Comparison of ENCODE assay signal across 15 mouse cellular contexts in the genomic region with DNA sequence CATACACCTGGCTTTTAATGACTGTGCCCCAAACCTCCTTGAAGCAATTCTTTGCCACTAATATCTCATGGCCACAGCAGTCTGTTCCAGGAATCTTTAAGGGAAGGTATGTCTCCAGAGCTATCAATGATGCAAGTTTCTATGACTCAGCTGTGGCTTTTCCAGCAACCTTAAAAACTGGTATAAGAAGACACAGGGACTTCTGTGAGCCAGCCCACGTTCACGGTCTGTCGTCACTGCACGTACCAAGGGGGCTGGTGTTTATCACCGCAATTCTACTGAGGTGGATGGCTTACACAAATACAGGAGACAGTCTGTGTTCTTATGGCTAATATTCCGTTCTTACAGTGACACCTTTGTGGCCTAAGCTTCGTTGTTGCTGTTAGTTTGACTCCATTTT.
DNase-seq lines count a peak whose midpoint lies in the region; TF ChIP-seq lines count a peak whose summit lies in the region.
"Had no signal": no experiment of that assay in that cellular context is flagged by ENCODE, and none has a peak within 500 bp of the region (broad histone marks: within the 10 kb centered on the region; RNA-seq: fewer than 3 reads in every experiment).

No protein-coding gene starts in this region.

- intact Hi-C loops in left cerebral cortex, postnatal 36 days (cut with DNase I) = no loop called here

- TF ChIP-seq CTCF in brain, embryonic 14.5 days (IDR thresholded peaks at IDR 0.05; ENCODE audit: borderline replicate concordance, extremely low read depth, insufficient read depth, insufficient read length) = no peak

- peak; percentile 17 for DNase-seq in frontal cortex, postnatal 36 days (ENCODE audit: low spot score in 2 of 2)
- no peak for DNase-seq in frontal cortex, postnatal 25 days (ENCODE audit: low spot score in 2 of 2)
- DNase-seq in left cerebral cortex, postnatal 36 days (ENCODE audit: low spot score in 2 of 2) = peak; percentile 15 to 16
- DNase-seq in left cerebral cortex, adult 11 months (ENCODE audit: low spot score) = no peak
- DNase-seq in 416B (ENCODE audit: low read depth) = peak; percentile 23
- peak; percentile 11 for DNase-seq in brain, embryonic 14.5 days (ENCODE audit: low read depth)
- DNase-seq in kidney, postnatal 4 days = no peak
- DNase-seq: adrenal gland, adult 8-10 months; adrenal gland, postnatal 36 days; cerebellum, adult 18-20 months; cerebellum, postnatal 10 days; embryo, embryonic 11 days; gastrocnemius, adult 2 months; gastrocnemius, postnatal 25 days; heart, postnatal 14 days had no signal

- no peak for TF ChIP-seq POLR2A in brain, embryonic 14.5 days (IDR thresholded peaks at IDR 0.05; ENCODE audit: borderline replicate concordance, extremely low read depth, insufficient read depth, insufficient read length, poor library complexity, severe bottlenecking)

Comparison
In these comparisons a context has a peak if more than half of its experiments do, and no peak if none do; other contexts are left out.
1. DNase-seq: peak in frontal cortex, postnatal 36 days (2 of 2), left cerebral cortex, postnatal 36 days (2 of 2), 416B (single experiment) and brain, embryonic 14.5 days (single experiment); none in frontal cortex, postnatal 25 days (0 of 2), left cerebral cortex, adult 11 months (single experiment) and kidney, postnatal 4 days (0 of 2).